In the genomic region with DNA sequence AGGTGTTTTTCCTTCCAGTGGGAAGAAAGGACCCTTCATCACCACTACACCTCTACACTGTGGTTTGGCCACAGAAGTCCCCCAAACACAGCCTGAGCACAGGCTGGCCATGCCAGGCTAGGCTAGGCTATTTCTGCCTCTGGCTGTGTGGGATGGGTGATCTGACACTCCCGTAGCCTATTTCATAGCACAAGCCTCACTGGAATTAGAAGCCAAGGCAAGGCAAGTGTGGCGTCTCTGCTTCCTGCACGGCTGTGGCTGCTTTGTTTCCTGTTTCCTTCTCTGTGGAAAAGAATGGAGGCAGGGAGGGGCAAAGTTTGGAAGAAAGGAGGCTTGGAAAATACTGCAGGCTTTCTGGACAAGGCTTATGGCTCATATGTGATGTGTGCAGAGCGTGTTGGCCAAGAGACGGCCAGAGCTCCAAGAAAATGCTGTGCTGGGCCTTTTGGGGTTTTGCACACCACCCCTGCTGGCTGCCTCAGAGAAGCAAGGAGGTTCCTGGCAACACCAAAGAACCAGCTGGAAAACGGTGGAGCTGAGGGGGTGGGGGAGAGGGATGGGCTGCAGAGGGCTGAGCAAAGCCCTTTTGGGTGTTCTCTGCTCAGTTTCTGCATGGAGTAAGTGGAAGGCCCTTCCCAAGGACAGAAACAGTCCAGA, we compare ENCODE assay signal across 8 mouse cellular contexts. TPM values are rescaled to one million over a fixed set of nuclear protein-coding genes. Genes with fewer than 3 reads are reported as not detected.
A peak's percentile ranks its signal among the peaks of the same experiment; 100 is the strongest.
DNase-seq lines count a peak whose midpoint lies in the region; ATAC-seq lines count a peak whose summit lies in the region.

No protein-coding gene starts in this region.

- WGBS in limb, embryonic 10.5 days = 65% methylated on average over 6 of the region's 6 CpGs
- 60% methylated on average over 6 of the region's 6 CpGs for WGBS in midbrain, embryonic 13.5 days

- H3K9ac ChIP-seq in midbrain, embryonic 13.5 days (replicated peaks) = no peak overlapping the region

- H3K27me3 ChIP-seq in limb, embryonic 10.5 days (ENCODE audit: low read depth, poor library complexity, severe bottlenecking) = no peaks in the 10 kb centered on the region
- H3K27me3 ChIP-seq in midbrain, embryonic 13.5 days = no peaks in the 10 kb centered on the region

- H3K4me1 ChIP-seq in limb, embryonic 10.5 days = peaks cover 45% of the 10 kb centered on the region
- H3K4me1 ChIP-seq in midbrain, embryonic 13.5 days (replicated peaks) = peaks cover 6% of the 10 kb centered on the region

- DNase-seq in adrenal gland, postnatal 14 days = peak; percentile 29
- no peak for DNase-seq in adrenal gland, adult 2 months
- peak; percentile 18 to 57 for DNase-seq in urinary bladder, postnatal 36 days (ENCODE audit: low spot score in 2 of 2)
- DNase-seq in urinary bladder, postnatal 10 days (ENCODE audit: low spot score) = no peak
- no peak for DNase-seq in limb, embryonic 10.5 days (ENCODE audit: low spot score)
- DNase-seq in telencephalon, adult 2 months (ENCODE audit: low read depth, low spot score) = peak; percentile 32
- DNase-seq in adrenal gland, postnatal 25 days = no peak

- no peaks in the 10 kb centered on the region for H3K9me3 ChIP-seq in limb, embryonic 10.5 days (replicated peaks)
- 0 out of 2 replicates have a peak, but pooled peaks cover 5% of the 10 kb centered on the region for H3K9me3 ChIP-seq in midbrain, embryonic 13.5 days

- H3K36me3 ChIP-seq in limb, embryonic 10.5 days = no peaks in the 10 kb centered on the region
- H3K36me3 ChIP-seq in midbrain, embryonic 13.5 days = no peaks in the 10 kb centered on the region

- ATAC-seq in midbrain, embryonic 13.5 days = no peak

- H3K27ac ChIP-seq in limb, embryonic 10.5 days = peak overlapping the region; percentile 75
- no peak overlapping the region for H3K27ac ChIP-seq in midbrain, embryonic 13.5 days

- H3K4me2 ChIP-seq in midbrain, embryonic 13.5 days (replicated peaks) = no peak overlapping the region

- H3K4me3 ChIP-seq in limb, embryonic 10.5 days = no peak overlapping the region
- no peak overlapping the region for H3K4me3 ChIP-seq in midbrain, embryonic 13.5 days (replicated peaks)

RNA-seq across cellular contexts. Expression of gene Fam170b, which starts 5.6 kb away (rescaled TPM):
- total RNA-seq in adrenal gland, postnatal 14 days (2021) = not detected in 2 replicates
- total RNA-seq in adrenal gland, adult 2 months (2021) = under 1 TPM; 0.17 TPM
- 0.07 and 0.19 TPM in 2 replicates for polyA plus RNA-seq in adrenal gland, adult 2 months (2012; rRNA removed)
- polyA plus RNA-seq in limb, embryonic 10.5 days (2016; fragmentation: Nextera tagmentation; extraction: Ambion mirVana) = 0.08 TPM in 1 of 2 replicates, not detected in the other
- 0.18 and 0.43 TPM in 2 replicates for total RNA-seq in adrenal gland, postnatal 25 days (2021)
- not detected in 2 replicates for polyA plus RNA-seq in midbrain, embryonic 13.5 days (2015; fragmentation: Nextera tagmentation; extraction: Ambion mirVana)

RNA-seq across cellular contexts. Expression of gene Vstm4, which starts 28.4 kb away (rescaled TPM):
- 18.0 and 18.2 TPM in 2 replicates for total RNA-seq in adrenal gland, postnatal 14 days (2021)
- total RNA-seq in adrenal gland, adult 2 months (2021) = 10 to 100 TPM; 14.0 to 17.1 TPM
- 7.1 and 7.9 TPM in 2 replicates for polyA plus RNA-seq in adrenal gland, adult 2 months (2012; rRNA removed)
- 1.1 and 1.4 TPM in 2 replicates for polyA plus RNA-seq in limb, embryonic 10.5 days (2016; fragmentation: Nextera tagmentation; extraction: Ambion mirVana)
- total RNA-seq in adrenal gland, postnatal 25 days (2021) = 12.2 and 16.3 TPM in 2 replicates
- 5.7 and 7.3 TPM in 2 replicates for polyA plus RNA-seq in midbrain, embryonic 13.5 days (2015; fragmentation: Nextera tagmentation; extraction: Ambion mirVana)

RNA-seq across cellular contexts. Expression of gene Tmem273, which starts 42.4 kb away (rescaled TPM):
- 1.4 and 2.0 TPM in 2 replicates for total RNA-seq in adrenal gland, postnatal 14 days (2021)
- total RNA-seq in adrenal gland, adult 2 months (2021) = 1 to 10 TPM; 4.4 to 4.5 TPM
- polyA plus RNA-seq in adrenal gland, adult 2 months (2012; rRNA removed) = 0.73 and 1.2 TPM in 2 replicates
- 0.15 TPM in 1 of 2 replicates, not detected in the other for polyA plus RNA-seq in limb, embryonic 10.5 days (2016; fragmentation: Nextera tagmentation; extraction: Ambion mirVana)
- total RNA-seq in adrenal gland, postnatal 25 days (2021) = 2.7 and 4.4 TPM in 2 replicates
- polyA plus RNA-seq in midbrain, embryonic 13.5 days (2015; fragmentation: Nextera tagmentation; extraction: Ambion mirVana) = 0.13 and 0.24 TPM in 2 replicates

Comparison
In these comparisons a context has a peak if more than half of its experiments do, and no peak if none do; other contexts are left out.
1. DNase-seq: peak in adrenal gland, postnatal 14 days (single experiment), urinary bladder, postnatal 36 days (2 of 2) and telencephalon, adult 2 months (single experiment); none in adrenal gland, adult 2 months (single experiment), urinary bladder, postnatal 10 days (single experiment), limb, embryonic 10.5 days (single experiment) and adrenal gland, postnatal 25 days (single experiment).